Mouse (Mus musculus): ENCODE results near the gene Cnn1. TPM values are rescaled to one million over a fixed set of nuclear protein-coding genes. Genes with fewer than 3 reads are reported as not detected.

The Cnn1 gene
- polyA plus RNA-seq, 1 experiment from 2014 or later: 444 TPM

GRCm38 (mm10) chr9:22150946-22151345 lies 51.9 kb downstream of the Cnn1 start:
- H3K27ac ChIP-seq: no peak overlapping the region
- WGBS: 72% methylated on average over 2 of the region's 2 CpGs

GRCm38 (mm10) chr9:22153810-22154209 lies 54.8 kb downstream of the Cnn1 start:
- H3K4me2 ChIP-seq: no peak overlapping the region
- H3K27me3 ChIP-seq (replicated peaks): no peaks in the 10 kb centered on the region
- no peaks in the 10 kb centered on the region for H3K9me3 ChIP-seq
- H3K4me1 ChIP-seq: peaks cover 7% of the 10 kb centered on the region; the same call in 1 of the 2 replicates
- WGBS: 87% methylated on average over 3 of the region's 3 CpGs
- H3K4me3 ChIP-seq (replicated peaks): no peak overlapping the region
- H3K36me3 ChIP-seq: no peaks in the 10 kb centered on the region; the same call in 1 of the 2 replicates
- no peak overlapping the region for H3K27ac ChIP-seq
- no peak for ATAC-seq (ENCODE audit: insufficient read depth, low FRiP score, low read depth)
- no peak overlapping the region for H3K9ac ChIP-seq

More at GRCm38 (mm10) chr9:22150946-22151345, 51.9 kb downstream of the Cnn1 start:
- H3K9ac ChIP-seq: no peak overlapping the region
- no peaks in the 10 kb centered on the region for H3K36me3 ChIP-seq
- H3K4me3 ChIP-seq (replicated peaks): no peak overlapping the region
- no peaks in the 10 kb centered on the region for H3K27me3 ChIP-seq (replicated peaks)
- H3K4me2 ChIP-seq: no peak overlapping the region
- no peaks in the 10 kb centered on the region for H3K9me3 ChIP-seq
- no peaks in the 10 kb centered on the region for H3K4me1 ChIP-seq
- ATAC-seq (ENCODE audit: insufficient read depth, low FRiP score, low read depth): no peak

- Histone ChIP-seq H3K27ac (no peak overlapping the region), H3K4me3 (replicated peaks) (peak overlapping the region; percentile 12; the same call in 1 of the 2 replicates), H3K4me2 (peak overlapping the region; percentile 64; the same call in 1 of the 2 replicates), H3K27me3 (replicated peaks) (no peaks in the 10 kb centered on the region), H3K9me3 (no peaks in the 10 kb centered on the region), H3K36me3 (no peaks in the 10 kb centered on the region; the same call in 1 of the 2 replicates), H3K9ac (no peak overlapping the region), H3K4me1 (peaks cover 7% of the 10 kb centered on the region; the same call in 1 of the 2 replicates)
- ATAC-seq (ENCODE audit: insufficient read depth, low FRiP score, low read depth): no peak
- WGBS: 23% methylated on average over 10 of the region's 10 CpGs
Measured at GRCm38 (mm10) chr9:22155614-22156013, 56.6 kb downstream of the Cnn1 start.

GRCm38 (mm10) chr9:22156497-22157245 lies 57.7 kb downstream of the Cnn1 start, which contains the start of gene Pigyl:
Pigyl (plus strand) TSS chr9:22156846.
- H3K9me3 ChIP-seq: no peaks in the 10 kb centered on the region
- peak within 1 kb of the TSS; percentile 89 for H3K9ac ChIP-seq
- ATAC-seq (ENCODE audit: insufficient read depth, low FRiP score, low read depth): peak; percentile 98
- H3K27ac ChIP-seq: peak within 1 kb of the TSS; percentile 93
- peaks cover 7% of the 10 kb centered on the region; the same call in 1 of the 2 replicates for H3K4me1 ChIP-seq
- H3K36me3 ChIP-seq: no peaks in the 10 kb centered on the region; the same call in 1 of the 2 replicates
- no peaks in the 10 kb centered on the region for H3K27me3 ChIP-seq (replicated peaks)
- under 1% methylated on average over 65 of the region's 65 CpGs for WGBS
- peak within 1 kb of the TSS; percentile 72 for H3K4me2 ChIP-seq
- H3K4me3 ChIP-seq (replicated peaks): peak within 1 kb of the TSS; percentile 79

GRCm38 (mm10) chr9:22157516-22158265 lies 58.7 kb downstream of the Cnn1 start:
- Histone ChIP-seq H3K27me3 (replicated peaks) (no peaks in the 10 kb centered on the region), H3K4me2 (peak overlapping the region; percentile 72), H3K4me3 (replicated peaks) (peak overlapping the region; percentile 79), H3K27ac (no peak overlapping the region), H3K9me3 (no peaks in the 10 kb centered on the region), H3K36me3 (no peaks in the 10 kb centered on the region; the same call in 1 of the 2 replicates), H3K9ac (0 out of 2 replicates have a peak overlapping the region, but pooled peaks have one; percentile 89), H3K4me1 (peaks cover 7% of the 10 kb centered on the region; the same call in 1 of the 2 replicates)
- no peak for ATAC-seq (ENCODE audit: insufficient read depth, low FRiP score, low read depth)
- WGBS: 67% methylated on average over 34 of the region's 34 CpGs

Small RNAs within 50 kb of the gene (microRNA-seq; reads per million reads assigned to microRNA genes)
- not detected for gene Mir7084

Other genes starting within 250 kb of the Cnn1 start
- gene Dock6, start 246.6 kb upstream of the Cnn1 start, polyA plus RNA-seq (2015; fragmentation: Nextera tagmentation; extraction: Ambion mirVana): 41.8 and 44.7 TPM in 2 replicates
- gene Rab3d, start 181.0 kb upstream of the Cnn1 start, polyA plus RNA-seq (2015; fragmentation: Nextera tagmentation; extraction: Ambion mirVana): 72.0 and 75.8 TPM in 2 replicates
- gene Ccdc159, start 171.7 kb upstream of the Cnn1 start, polyA plus RNA-seq (2015; fragmentation: Nextera tagmentation; extraction: Ambion mirVana): 4.4 and 5.2 TPM in 2 replicates
- gene Tmem205, start 171.7 kb upstream of the Cnn1 start, polyA plus RNA-seq (2015; fragmentation: Nextera tagmentation; extraction: Ambion mirVana): 70.7 and 74.5 TPM in 2 replicates
- 7.9 and 8.1 TPM in 2 replicates for gene Plppr2, start 162.2 kb upstream of the Cnn1 start, polyA plus RNA-seq (2015; fragmentation: Nextera tagmentation; extraction: Ambion mirVana)
- 6.2 and 6.6 TPM in 2 replicates for gene Swsap1, start 143.5 kb upstream of the Cnn1 start, polyA plus RNA-seq (2015; fragmentation: Nextera tagmentation; extraction: Ambion mirVana)
- 8.5 and 14.7 TPM in 2 replicates for gene Epor, start 135.7 kb upstream of the Cnn1 start, polyA plus RNA-seq (2015; fragmentation: Nextera tagmentation; extraction: Ambion mirVana)
- gene Rgl3, start 109.8 kb upstream of the Cnn1 start, polyA plus RNA-seq (2015; fragmentation: Nextera tagmentation; extraction: Ambion mirVana): 5.0 TPM in 2 replicates
- 0.32 and 0.45 TPM in 2 replicates for gene Ccdc151, start 96.6 kb upstream of the Cnn1 start, polyA plus RNA-seq (2015; fragmentation: Nextera tagmentation; extraction: Ambion mirVana)
- 105 and 113 TPM in 2 replicates for gene Prkcsh, start 96.4 kb upstream of the Cnn1 start, polyA plus RNA-seq (2015; fragmentation: Nextera tagmentation; extraction: Ambion mirVana)
- 2.8 TPM in 2 replicates for gene Elavl3, start 47.2 kb upstream of the Cnn1 start, polyA plus RNA-seq (2015; fragmentation: Nextera tagmentation; extraction: Ambion mirVana)
- not detected in 2 replicates for gene Gm49318, start 28.0 kb upstream of the Cnn1 start, polyA plus RNA-seq (2015; fragmentation: Nextera tagmentation; extraction: Ambion mirVana)
- 12.6 and 14.1 TPM in 2 replicates for gene Zfp653, start 27.8 kb upstream of the Cnn1 start, polyA plus RNA-seq (2015; fragmentation: Nextera tagmentation; extraction: Ambion mirVana)
- 40.4 and 42.8 TPM in 2 replicates for gene Ecsit, start 13.8 kb upstream of the Cnn1 start, polyA plus RNA-seq (2015; fragmentation: Nextera tagmentation; extraction: Ambion mirVana)
- 163 and 165 TPM in 2 replicates for gene Elof1, start 18.0 kb downstream of the Cnn1 start, polyA plus RNA-seq (2015; fragmentation: Nextera tagmentation; extraction: Ambion mirVana)
- gene Acp5, start 36.5 kb downstream of the Cnn1 start, polyA plus RNA-seq (2015; fragmentation: Nextera tagmentation; extraction: Ambion mirVana): 29.4 and 38.3 TPM in 2 replicates
- gene Pigyl, start 57.6 kb downstream of the Cnn1 start, polyA plus RNA-seq (2015; fragmentation: Nextera tagmentation; extraction: Ambion mirVana): 88.6 and 97.2 TPM in 2 replicates
- gene Zfp872, start 88.9 kb downstream of the Cnn1 start, polyA plus RNA-seq (2015; fragmentation: Nextera tagmentation; extraction: Ambion mirVana): 1.7 and 1.9 TPM in 2 replicates
- gene Zfp809, start 126.5 kb downstream of the Cnn1 start, polyA plus RNA-seq (2015; fragmentation: Nextera tagmentation; extraction: Ambion mirVana): 31.1 and 33.5 TPM in 2 replicates
- 3.9 and 4.4 TPM in 2 replicates for gene Zfp599, start 160.7 kb downstream of the Cnn1 start, polyA plus RNA-seq (2015; fragmentation: Nextera tagmentation; extraction: Ambion mirVana)
- 15.7 and 20.1 TPM in 2 replicates for gene Zfp810, start 208.4 kb downstream of the Cnn1 start, polyA plus RNA-seq (2015; fragmentation: Nextera tagmentation; extraction: Ambion mirVana)